Mouse (Mus musculus) kidney, adult 2 months (tissue): Measurements from ENCODE around the gene Il12a.

ENCODE experiments used
- CTCF ChIP-seq: fragments of 200-500 bp; conservative IDR thresholded peaks from 2 replicates; pipeline ENCODE4 v1.5.1; 2011; ENCODE audit warnings: low read depth, mild to moderate bottlenecking, control low read depth, low read length, moderate library complexity, mixed read lengths; ENCODE audit not compliant: insufficient read depth, insufficient read length
- POLR2A ChIP-seq: fragments of 200-500 bp; IDR thresholded peaks from one replicate; pipeline ENCODE4 v1.6.1; 2011; ENCODE audit warnings: low read depth, low read length, control low read depth

DNA sequence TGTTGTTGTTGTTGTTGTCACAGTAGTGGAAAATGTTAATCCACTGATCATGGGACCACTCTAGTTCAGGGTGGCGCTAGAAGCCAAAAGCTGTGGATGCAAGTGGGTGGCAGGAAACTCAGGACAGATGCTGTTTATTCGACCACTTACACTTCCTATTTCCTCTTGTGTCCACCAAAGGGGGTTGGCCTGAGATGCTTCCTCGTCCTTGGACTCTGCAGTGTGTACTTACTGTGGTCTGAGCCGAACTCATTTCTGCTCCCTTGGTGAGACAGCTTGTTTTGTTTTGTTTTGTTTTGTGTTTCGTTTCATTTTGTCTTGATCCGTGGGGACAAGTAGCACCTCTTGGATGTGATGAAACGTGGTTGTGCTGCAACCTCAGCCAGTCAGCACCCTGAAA is 47.5 kb upstream of the Il12a start:
- TF ChIP-seq CTCF (no peak), POLR2A (no peak)
